Mouse (Mus musculus) thymus, postnatal 4 days (tissue): ENCODE results near the gene Lrig3.

Experiments
- DNase-seq: peaks from one replicate; pipeline ENCODE4 v3.0.0; 2021

Gene Lrig3

GRCm38 (mm10) chr10:126002818-126003506, 37.0 kb downstream of the Lrig3 start:
- no peak for DNase-seq

DNA sequence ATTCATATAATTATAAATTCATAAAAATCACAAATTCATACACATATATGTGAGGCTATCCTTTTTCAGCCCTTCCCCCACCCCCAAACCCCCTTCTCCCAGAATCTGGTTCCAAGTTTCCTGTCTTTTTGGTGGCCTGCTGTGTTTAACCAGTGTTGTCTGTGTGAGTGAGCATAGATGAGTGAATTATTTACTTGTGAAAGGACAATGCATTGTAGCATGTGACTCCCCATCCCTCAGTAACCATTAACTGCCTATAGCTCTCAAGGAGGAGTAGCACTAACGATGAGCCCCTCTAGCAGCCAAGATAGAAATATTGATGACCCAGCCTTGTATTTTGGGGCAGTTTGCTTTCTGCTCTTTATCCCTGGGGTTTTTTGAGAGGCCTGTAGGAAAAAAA, 37.9 kb downstream of the Lrig3 start:
- no peak for DNase-seq

DNA sequence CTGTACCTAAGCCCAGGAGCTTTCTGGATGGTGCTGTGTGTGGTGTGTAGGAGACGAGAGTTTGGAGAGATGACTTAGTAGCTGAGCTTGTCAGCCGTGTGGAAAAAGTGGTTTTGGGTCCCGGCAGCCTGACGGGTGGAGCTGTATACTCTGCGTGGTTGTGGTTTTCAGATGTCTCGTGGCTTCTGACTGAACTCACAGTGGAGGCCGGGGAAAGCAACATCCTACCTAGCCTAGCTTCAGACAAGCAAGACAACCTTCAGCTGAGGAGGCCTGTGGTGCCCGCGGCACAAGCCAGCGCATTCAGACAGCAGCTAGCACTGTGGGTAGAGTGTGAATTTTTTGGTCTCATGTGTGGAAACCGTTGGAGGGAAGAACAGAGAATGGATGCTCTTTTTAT, 47.7 kb downstream of the Lrig3 start:
- DNase-seq = no peak

DNA sequence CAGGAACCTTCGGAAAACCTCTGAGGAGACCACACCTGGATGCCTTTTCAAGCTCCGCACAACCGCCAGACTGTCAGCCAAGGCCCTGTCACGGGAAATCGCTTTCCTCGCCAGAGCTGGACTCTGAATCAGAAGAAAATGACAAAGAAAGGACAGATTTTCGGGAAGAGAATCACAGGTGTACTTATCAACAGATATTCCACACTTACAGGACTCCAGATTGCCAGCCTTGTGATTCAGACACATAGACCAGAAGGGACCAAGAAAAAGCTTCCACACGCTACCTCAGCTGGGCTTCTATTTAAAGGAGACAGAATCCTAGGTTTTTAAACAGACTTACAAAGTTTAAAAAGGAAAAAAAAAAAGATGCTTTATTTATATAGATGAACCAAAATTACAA, 48.7 kb downstream of the Lrig3 start:
- no peak for DNase-seq

DNA sequence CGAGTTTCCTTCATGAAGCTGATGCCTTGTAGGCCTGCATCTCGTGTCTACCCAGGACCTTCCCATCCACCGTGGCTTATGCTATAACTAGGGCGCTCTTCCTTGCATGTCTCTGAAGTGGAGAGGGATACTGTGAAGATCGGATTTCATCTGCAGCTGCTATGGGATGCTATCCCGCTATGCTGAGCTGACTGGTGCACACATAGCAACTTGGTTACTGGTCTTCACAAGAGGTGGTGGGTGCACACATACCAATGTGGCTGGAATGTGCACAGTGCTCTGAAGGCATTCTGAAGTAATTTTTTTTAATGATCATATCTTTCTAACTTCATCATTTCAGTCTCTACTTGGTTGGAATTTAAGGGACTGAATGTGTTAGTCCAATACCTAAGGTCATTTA, 49.7 kb downstream of the Lrig3 start:
- DNase-seq = no peak

- no peak for DNase-seq
Observed at GRCm38 (mm10) chr10:126019350-126019991, 53.5 kb downstream of the Lrig3 start.

DNA sequence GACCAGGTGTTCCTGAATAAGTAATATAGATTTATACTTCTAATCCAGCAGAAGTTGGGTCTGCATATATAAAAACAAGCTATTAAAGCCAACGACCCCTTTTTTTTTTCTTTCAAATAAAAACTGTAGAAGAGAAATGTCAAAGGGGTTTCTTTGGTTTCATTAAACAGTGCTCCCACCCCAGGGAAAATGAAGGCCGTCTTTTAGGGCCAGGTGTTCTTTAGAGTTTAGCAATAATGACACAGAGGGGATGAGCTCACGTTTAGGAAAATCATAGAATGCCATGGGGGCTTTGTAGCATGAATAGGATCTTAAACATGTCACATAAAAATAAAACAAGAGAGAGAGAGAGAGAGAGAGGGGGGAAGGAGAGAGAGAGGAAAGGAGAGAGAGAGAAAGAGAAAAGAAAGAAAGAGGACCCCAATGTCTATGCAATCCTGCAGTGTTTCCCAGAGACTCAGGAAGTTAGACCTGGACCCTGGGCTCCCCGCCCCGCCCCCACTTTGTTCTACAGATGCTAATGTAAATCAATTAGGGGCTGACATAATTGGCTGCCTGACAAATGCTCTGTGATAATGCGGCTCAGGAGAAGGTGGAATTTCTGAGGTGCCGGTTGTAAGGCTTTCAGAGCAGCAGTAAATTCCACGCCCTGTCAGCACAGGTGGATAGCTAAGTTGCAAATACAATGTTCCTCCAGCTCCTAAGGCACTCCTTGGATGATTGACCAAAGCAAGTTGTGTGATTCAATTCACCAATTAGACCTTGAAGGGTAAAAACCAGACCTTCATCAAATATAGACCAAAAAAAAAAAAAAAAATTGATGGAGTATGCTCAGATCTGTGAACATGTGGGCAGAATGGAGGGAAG, 62.8 kb downstream of the Lrig3 start:
- DNase-seq = no peak

- DNase-seq = no peak
Observed at GRCm38 (mm10) chr10:126029441-126030114, 63.6 kb downstream of the Lrig3 start.

GRCm38 (mm10) chr10:126056881-126057280, 90.9 kb downstream of the Lrig3 start:
- DNase-seq = no peak

DNA sequence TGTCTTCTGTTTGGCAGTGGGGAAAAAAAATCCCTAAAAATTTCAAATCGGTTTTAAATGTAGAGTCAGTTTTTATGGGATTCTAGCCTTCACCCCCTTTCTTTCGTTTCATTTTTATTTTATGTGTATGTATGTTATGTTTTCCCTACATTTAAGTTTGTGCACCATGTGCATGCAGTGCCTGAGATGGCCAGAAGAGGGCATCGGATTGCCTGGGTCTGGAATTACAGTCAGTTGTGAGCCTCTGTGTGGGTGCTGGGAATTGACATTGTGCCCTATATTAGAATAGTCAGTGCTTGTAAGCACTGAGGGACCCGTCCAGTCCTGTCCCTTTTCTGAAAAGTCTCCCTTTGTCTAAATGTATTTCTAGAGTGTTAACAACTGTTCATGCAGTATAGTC, 96.8 kb downstream of the Lrig3 start:
- peak; percentile 8 for DNase-seq
